Mouse (Mus musculus): ENCODE measurements around the gene Alkbh6.

Gene Alkbh6

GRCm38 (mm10) chr7:30294296-30294695 is 14.2 kb upstream of the Alkbh6 start:
- in situ Hi-C loops (cut with MboI, MseI): no loop called here

DNA sequence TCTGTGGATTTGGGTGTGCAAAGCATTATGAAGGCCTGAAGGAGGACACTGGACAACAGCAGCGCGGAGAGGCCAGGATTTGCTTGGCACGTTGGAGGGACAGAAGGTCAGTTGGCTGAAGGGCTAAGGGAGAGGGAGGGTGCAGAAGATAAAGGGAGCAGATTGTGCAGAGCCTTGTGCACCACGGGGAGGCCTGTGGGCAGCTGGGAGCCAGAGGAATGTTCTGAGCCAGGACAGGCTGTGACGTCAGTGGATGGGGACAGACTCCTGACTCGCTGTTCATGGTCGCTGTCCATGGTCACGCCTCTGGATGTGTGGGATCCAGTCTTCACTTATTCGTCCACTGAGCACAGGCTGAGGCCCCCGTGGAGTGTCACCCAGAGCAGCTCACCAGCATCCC is 13.4 kb upstream of the Alkbh6 start:
- in situ Hi-C loops (cut with MboI, MseI): no loop called here

GRCm38 (mm10) chr7:30296816-30297215 is 11.7 kb upstream of the Alkbh6 start:
- in situ Hi-C loops (cut with MboI, MseI): no loop called here

DNA sequence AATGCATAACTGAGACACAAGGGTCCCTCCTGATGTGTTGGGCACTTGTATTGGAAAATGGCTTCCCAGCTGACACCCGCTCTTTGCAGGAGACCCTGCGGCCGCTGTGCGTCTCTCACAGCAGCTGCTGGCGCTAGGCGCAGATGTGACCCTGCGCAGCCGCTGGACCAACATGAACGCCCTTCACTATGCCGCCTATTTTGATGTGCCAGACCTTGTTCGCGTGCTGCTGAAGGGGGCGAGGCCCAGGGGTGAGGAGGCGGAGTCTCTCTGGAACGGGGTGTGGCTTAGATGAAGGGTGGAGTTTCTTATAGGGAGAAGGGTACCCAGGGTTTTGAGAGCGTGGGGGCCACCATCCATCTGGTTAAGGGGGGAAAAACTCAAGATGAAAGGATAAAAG is 11.3 kb upstream of the Alkbh6 start:
- in situ Hi-C loops (cut with MboI, MseI): no loop called here

- in situ Hi-C loops (cut with MboI, MseI): no loop called here
Measured at GRCm38 (mm10) chr7:30300914-30301313, 7.6 kb upstream of the Alkbh6 start.

- in situ Hi-C loops (cut with MboI, MseI): no loop called here
Measured at GRCm38 (mm10) chr7:30306083-30306779, 2.3 kb upstream of the Alkbh6 start.

DNA sequence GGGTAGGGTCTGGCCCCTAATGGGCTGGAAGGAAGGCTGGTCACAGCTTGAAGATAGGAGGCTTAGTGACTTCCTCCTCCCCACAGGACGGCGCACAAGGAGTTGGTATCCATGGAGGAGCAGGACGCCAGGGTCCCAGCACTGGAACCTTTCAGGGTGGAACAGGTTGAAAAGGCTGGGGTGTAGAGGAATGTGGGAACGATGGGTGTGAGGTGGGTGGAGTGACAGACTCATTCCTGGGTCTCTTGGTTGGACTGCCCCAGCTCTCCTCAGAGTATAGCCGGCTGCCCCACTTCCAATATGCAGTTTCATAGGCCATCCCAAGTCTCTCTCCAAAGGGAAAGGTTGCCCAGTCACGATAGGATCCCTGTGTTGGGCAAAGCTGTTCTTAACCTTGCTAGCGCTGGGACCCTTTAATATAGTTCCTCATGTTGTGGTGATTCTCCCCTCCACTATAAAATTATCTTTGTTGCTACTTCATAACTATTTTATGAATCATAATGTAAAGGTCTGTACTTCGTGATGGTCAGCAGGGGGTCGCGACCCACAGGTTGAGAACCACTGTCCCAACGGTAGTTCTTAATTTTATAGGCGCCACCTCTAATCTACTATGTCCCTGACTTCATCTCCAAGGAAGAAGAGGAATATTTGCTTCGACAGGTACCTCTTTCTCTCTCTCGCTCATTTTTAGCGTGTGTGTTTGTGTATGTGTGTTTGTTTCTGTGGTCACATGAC is 1.0 kb downstream of the Alkbh6 start:
- in situ Hi-C loops (cut with MboI, MseI): no loop called here

- in situ Hi-C loops (cut with MboI, MseI): no loop called here
Measured at GRCm38 (mm10) chr7:30310136-30310535, 1.6 kb downstream of the Alkbh6 start.

DNA sequence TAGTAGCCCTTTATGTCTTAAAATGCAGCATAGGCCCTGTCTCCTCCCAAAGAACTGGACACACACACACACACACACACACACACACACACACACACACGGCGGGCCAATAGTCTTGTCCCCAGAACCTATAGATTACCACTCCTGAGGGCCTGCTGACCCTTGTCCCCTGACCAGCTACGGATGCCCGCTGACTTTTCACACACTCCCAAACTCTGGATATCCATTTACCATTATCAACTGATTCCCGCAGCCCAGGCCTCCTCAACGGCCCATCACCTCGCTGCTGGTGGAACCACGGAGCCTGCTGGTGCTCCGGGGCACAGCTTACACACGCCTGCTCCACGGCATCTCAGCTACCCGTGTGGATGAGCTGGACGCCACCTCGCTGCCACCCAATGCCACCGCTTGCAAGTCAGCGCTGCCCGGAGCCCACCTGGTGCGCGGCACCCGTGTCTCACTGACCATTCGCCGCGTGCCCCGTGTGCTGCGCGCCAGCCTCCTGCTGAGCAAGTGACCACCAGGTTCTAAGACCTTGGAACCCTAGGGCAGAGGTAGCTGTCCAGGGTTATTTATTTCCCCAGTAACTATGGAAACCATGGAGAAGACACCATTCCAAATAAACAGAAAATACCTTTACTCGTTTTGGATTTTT is 5.3 kb downstream of the Alkbh6 start:
- in situ Hi-C loops (cut with MboI, MseI): no loop called here

DNA sequence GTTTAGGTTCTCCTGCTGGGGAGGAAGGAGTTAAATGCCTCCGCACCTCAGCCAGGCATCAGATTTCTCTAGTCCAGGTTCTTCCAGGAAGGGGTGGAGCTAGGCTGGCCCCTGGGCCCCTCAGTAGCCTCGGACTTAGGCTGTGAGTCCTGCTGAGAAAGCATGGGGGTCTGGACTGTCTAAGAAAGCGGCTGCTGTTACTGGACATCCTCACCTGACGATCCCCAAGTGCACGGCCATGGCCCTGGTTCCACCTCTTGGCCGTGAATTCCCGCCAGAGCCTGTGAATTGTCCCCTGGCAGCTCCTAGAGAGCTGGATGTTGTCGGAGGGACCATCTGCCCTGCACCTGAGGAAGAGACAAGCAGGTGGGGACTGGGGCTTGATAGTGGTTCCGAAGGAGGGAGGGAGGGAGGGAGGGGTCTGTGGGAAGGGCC is 6.2 kb downstream of the Alkbh6 start, which contains the start of gene Syne4:
Gene Syne4, plus strand, starts transcription at position 87 of the 435 bp plus-strand sequence.
- in situ Hi-C loops (cut with MboI, MseI): no loop called here

GRCm38 (mm10) chr7:30315559-30316529 is 7.3 kb downstream of the Alkbh6 start:
- in situ Hi-C loops (cut with MboI, MseI): no loop called here

- in situ Hi-C loops (cut with MboI, MseI): no loop called here
Measured at GRCm38 (mm10) chr7:30318142-30318541, 9.6 kb downstream of the Alkbh6 start.

DNA sequence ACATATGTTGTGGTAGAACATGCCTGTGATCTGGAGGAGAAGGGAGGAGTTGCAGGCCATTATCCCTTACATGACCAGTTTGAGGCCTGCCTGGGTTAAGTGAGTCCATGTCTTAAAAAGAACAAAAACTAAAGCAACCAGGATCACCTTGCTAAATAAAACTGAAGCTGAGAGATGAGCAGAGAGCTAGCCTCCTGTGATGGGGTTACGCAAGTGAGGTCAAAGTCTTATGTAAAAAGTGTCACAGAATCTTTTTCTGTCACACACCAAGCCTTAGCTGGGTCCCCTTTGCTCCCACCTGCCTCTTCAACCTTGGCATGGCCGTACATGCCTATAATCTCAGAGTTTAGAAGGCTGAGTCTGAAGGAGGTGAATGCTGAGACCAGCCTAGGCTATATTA is 12.4 kb downstream of the Alkbh6 start:
- in situ Hi-C loops (cut with MboI, MseI): no loop called here

GRCm38 (mm10) chr7:30321539-30322284 is 13.2 kb downstream of the Alkbh6 start, which contains the start of gene E130208F15Rik:
Gene E130208F15Rik, plus strand, starts transcription at chr7:30321740.
- in situ Hi-C loops (cut with MboI, MseI): no loop called here

DNA sequence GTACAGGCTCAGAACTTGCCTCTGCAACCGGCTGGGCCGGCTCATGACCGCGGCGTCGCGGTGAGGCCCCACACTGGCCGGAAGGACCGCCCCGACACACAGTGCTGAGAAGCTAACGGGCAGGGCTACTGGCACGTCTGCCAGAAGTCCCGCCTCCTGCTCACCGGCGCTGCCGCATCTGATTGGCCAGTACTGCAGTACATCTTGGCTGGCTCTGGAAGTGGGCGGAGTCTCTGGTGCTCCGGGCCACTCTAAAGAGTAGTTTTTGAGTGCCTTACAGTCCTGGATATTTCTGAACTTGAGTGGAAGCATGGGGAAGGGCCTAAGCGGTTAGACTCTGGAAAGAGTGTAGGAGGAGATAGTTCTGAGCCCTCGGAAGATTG is 13.8 kb downstream of the Alkbh6 start:
- in situ Hi-C loops (cut with MboI, MseI): no loop called here

DNA sequence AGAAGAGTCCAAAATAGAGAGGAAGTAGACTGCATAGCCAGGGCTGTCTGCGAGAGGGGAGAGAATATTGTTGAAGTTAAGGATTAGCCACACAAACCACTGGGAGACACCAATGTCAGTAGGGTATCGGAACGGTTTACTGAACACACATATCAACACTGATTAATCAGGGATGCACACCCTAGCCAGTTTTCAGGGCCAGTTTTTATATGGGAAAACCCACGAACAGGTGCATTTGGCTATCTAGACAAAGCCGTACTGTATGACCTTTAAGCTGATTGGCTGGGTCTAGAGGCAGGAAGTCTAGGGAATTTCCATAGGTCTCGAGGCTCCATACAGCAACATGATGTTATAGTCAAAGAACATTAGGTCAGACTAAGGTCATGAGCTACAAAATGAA is 14.3 kb downstream of the Alkbh6 start:
- in situ Hi-C loops (cut with MboI, MseI): no loop called here

- in situ Hi-C loops (cut with MboI, MseI): no loop called here
Measured at GRCm38 (mm10) chr7:30323795-30324194, 15.3 kb downstream of the Alkbh6 start, which contains the start of gene Sdhaf1. Gene Sdhaf1, minus strand, starts transcription at chr7:30323895.

GRCm38 (mm10) chr7:30324300-30324944 is 15.9 kb downstream of the Alkbh6 start:
- in situ Hi-C loops (cut with MboI, MseI): no loop called here

DNA sequence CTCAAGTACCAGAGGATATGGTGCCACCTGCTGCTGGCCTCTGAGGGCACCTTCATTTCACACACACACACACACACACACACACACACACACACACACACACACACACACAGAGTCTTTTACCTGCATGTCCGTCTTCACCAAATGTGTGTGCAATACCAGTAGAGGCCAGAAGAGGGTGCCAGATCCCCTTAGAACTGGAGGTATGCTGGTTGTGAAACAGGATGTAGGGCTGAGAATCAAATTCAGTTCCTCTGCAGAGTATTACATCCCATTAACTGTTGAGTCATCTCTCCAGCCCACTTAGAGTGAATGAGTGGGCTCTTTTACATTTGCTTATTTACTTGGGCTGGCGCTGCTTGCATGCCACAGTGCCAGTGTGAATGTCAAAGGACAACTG is 16.8 kb downstream of the Alkbh6 start:
- in situ Hi-C loops (cut with MboI, MseI): no loop called here

- in situ Hi-C loops (cut with MboI, MseI): no loop called here
Measured at GRCm38 (mm10) chr7:30326427-30326826, 17.9 kb downstream of the Alkbh6 start.

All from T-helper 1 cell (primary cell).